Comparison of ENCODE assay signal across 16 mouse cellular contexts in genomic region chr8:86841556-86842309, GRCm38 (mm10).
"Had no signal": no experiment of that assay in that cellular context is flagged by ENCODE, and none has a peak within 500 bp of the region (broad histone marks: within the 10 kb centered on the region; RNA-seq: fewer than 3 reads in every experiment).

No protein-coding gene starts in this region.

- H3K9me3 ChIP-seq: lung, embryonic 15.5 days; megakaryocyte, embryonic 14.5 days; midbrain, embryonic 13.5 days; midbrain, embryonic 15.5 days; neural tube, embryonic 12.5 days; stomach, embryonic 15.5 days had no signal

- H3K27me3 ChIP-seq: lung, embryonic 15.5 days; megakaryocyte, embryonic 14.5 days; midbrain, embryonic 13.5 days; midbrain, embryonic 15.5 days; neural tube, embryonic 12.5 days; stomach, embryonic 15.5 days had no signal

- H3K27ac ChIP-seq: lung, embryonic 15.5 days; macrophage; midbrain, embryonic 13.5 days; midbrain, embryonic 15.5 days; neural tube, embryonic 12.5 days; stomach, embryonic 15.5 days; stomach, postnatal 0 days had no signal

- ATAC-seq: lung, postnatal 0 days; midbrain, embryonic 13.5 days; midbrain, embryonic 15.5 days had no signal

- H3K4me3 ChIP-seq: lung, embryonic 15.5 days; megakaryocyte, embryonic 14.5 days; midbrain, embryonic 13.5 days; midbrain, embryonic 15.5 days; neural tube, embryonic 12.5 days; stomach, embryonic 15.5 days had no signal

- H3K4me2 ChIP-seq: lung, embryonic 15.5 days; midbrain, embryonic 13.5 days; midbrain, embryonic 15.5 days; neural tube, embryonic 12.5 days; stomach, embryonic 15.5 days had no signal

- H3K4me1 ChIP-seq: midbrain, embryonic 13.5 days; midbrain, embryonic 15.5 days; neural tube, embryonic 12.5 days; stomach, embryonic 15.5 days had no signal

- H3K9ac ChIP-seq: lung, embryonic 15.5 days; midbrain, embryonic 13.5 days; midbrain, embryonic 15.5 days; neural tube, embryonic 12.5 days; stomach, embryonic 15.5 days had no signal

- DNase-seq: lung, adult 18-20 months; lung, postnatal 14 days; lung, postnatal 36 days; right cerebral cortex, postnatal 14 days; thymus, adult 2 months; thymus, postnatal 25 days; thymus, postnatal 4 days had no signal
